Mouse (Mus musculus) 3134 (cell line): ENCODE results near the gene Nyap2.

Source experiments
- DNase-seq: peaks from one replicate; pipeline ENCODE4 v3.0.0-alpha.2; 2011; ENCODE audit warnings: low spot score; ENCODE audit not compliant: insufficient read length; ENCODE audit errors: extremely low read depth

Nyap2 gene

DNA sequence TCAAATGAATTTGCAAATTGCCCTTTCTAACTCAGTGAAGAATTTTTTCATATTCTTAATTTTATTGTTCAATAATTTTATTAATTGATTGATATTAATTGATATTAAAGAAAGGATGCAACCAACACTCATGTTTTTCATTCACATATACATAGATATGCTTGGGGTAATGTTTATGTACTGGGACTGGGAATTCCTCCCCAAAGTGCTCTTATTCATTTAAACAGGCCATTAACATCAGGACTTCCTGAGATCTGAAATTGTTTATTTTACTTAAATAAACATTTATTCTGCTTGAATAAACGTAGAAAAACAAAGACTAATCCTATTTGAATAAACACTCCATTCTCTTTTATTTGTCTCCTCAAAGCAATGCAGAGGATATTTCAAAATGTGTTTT, 311.0 kb downstream of the Nyap2 start:
- no peak for DNase-seq
